Mouse (Mus musculus) adrenal gland, adult 18-20 months (tissue): ENCODE measurements around the gene Cdc6. TPM values are rescaled to one million over a fixed set of nuclear protein-coding genes. Genes with fewer than 3 reads are reported as not detected.

ENCODE experiments used
- DNase-seq, 2 experiments: peaks; one replicate each; pipeline ENCODE4 v3.0.0; 2021 to 2022; ENCODE audit warnings: low spot score in 2 of 2
- total RNA-seq, 2 experiments: library from RNA; stranded (reverse); gene quantifications; 1 replicate in 1 of 2; 2 replicates in 1 of 2; pipeline ENCODE4 v1.2.3; 2021

Gene Cdc6
- total RNA-seq, 2 experiments from 2014 or later, result 0.32 to 0.43 TPM

GRCm38 (mm10) chr11:98959437-98960312 lies 52.1 kb downstream of the Cdc6 start:
- DNase-seq, result peak; percentile 76 to 81

- DNase-seq, result peak; percentile 75 to 83
These were observed 52.8 kb downstream of the Cdc6 start for GRCm38 (mm10) chr11:98960313-98960906.

GRCm38 (mm10) chr11:98961051-98961592 lies 53.5 kb downstream of the Cdc6 start:
- DNase-seq, result peak; percentile 33 to 50

DNA sequence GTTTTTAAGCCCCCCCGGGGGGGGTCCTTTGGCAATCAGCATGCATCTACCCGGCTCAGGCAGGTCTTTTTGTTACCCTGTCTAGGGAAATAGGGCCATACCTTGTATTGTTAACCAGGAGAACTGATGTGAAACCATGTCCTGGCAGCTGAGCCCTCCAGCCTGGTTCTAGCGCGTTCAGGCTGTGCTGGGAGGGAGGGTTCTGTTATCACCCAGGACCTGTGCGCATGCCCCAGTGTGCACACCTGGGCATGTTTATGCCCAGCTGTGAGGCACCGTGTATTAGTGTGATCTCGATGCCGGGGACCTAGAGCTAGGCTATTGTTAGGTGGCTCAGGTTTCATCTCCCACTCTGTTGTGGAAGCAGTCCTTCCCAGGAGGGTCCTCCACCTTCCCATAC lies 54.2 kb downstream of the Cdc6 start:
- peak in 1 of 2 experiments; percentile 23 for DNase-seq

DNA sequence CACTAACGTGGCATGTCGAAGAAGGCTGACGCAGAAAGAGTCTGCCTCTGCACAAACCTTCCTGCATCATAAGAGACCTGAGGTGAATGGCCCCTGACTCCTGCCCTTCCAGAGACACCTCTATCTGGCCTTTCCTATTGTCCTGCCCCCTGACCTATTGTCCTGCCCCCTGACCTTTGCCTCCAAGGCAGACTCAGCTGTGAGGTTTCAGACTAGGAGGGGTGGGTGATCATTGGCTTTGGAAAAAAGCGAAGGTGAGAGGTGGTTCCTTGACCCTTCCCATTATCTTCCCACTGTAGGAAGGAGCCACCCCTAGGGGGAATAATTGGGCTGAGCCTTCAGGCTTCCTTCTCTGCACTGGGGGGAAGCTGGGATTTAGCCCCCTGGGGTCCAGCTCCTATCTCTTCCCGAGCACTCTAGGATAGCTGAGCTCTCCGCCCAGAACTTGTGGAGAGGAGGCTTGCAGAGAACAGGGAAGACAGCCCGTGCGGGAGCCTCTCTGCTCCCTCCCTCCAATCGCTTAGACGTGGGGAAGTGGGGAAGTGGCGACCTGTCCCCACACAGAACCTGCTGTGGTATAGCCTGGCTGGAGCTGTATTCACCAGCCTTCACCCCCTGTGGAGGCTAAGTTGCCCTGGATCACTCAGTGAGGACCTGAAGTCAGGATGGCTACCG lies 55.0 kb downstream of the Cdc6 start:
- DNase-seq, result peak; percentile 18 to 35

GRCm38 (mm10) chr11:98963191-98964021 lies 55.8 kb downstream of the Cdc6 start:
- DNase-seq, result peak; percentile 64 to 79

DNA sequence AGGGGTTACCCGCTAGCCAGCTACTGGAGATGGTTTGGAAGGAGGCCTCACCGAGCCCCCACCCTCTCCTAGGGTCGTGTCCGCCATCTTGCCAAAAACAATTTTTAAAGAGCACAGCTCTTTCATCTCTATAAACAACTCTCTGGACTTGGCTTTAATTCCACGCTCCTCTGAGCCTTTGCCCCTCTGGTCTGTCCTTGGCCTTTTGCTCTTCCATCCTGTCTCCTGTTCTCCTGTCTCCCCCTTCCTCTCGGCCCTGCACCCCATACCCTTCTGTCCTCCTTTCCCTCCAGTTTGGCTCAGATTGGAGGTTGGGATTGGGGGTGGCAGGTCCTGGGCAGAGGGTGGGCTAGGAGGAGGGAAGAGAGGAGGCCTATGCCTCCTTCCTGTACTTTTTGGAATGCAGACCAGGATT lies 56.6 kb downstream of the Cdc6 start:
- DNase-seq, result peak in 1 of 2 experiments; percentile 5

- peak in 1 of 2 experiments; percentile 15 for DNase-seq
These were observed 57.2 kb downstream of the Cdc6 start for GRCm38 (mm10) chr11:98964616-98965415.

DNA sequence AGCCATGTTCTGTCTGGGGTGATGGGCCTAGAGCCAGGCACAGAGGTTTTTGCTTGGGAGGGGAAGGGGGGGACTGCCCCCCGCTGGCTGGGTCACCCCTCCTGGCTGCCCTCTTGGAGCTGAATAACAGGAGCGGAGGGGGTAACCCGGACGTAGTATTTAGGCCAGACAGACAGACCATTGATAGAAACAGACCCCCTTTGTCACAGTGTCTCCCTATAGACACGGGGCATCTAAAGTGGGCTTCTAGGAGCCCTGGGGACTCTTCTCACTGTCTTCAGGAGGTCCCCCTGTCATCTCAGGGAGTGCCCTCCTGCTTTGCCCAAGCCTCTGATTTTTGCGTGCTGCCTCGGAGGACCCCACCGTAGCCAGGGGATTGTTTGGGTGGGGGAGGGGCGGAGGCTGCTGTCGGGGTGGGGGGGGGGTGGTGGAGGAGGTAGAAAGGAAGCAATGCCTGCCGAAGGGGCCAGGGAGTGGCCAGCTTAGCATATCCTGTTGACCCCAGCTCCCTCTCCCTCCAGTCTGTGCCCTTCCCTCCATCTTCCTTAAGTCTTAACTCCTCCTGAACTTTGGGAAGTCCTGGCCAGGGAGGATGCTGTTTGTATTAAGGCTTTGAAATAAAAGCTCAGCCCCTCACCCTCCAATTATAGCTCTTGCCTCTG lies 57.9 kb downstream of the Cdc6 start:
- peak in 1 of 2 experiments; percentile 25 for DNase-seq

GRCm38 (mm10) chr11:98966499-98967141 lies 59.0 kb downstream of the Cdc6 start:
- peak; percentile 52 to 66 for DNase-seq

DNA sequence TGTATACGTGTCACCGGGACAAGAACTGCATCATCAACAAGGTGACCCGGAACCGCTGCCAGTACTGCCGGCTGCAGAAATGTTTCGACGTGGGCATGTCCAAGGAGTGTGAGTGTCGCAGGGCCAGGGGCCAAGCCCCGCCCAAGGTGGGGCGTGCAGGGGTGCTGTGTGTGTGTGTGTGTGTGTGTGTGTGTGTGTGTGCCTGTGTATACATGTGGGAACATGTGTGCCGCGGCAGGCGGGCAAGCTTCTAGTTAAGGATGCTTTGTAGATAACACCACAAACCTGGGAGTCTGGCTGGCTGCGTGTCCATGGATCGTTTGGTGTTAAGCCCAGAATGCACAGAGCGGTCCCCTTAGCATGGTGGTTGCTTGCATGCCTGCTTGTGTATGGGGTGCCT lies 60.5 kb downstream of the Cdc6 start:
- DNase-seq, result peak in 1 of 2 experiments; percentile 22

DNA sequence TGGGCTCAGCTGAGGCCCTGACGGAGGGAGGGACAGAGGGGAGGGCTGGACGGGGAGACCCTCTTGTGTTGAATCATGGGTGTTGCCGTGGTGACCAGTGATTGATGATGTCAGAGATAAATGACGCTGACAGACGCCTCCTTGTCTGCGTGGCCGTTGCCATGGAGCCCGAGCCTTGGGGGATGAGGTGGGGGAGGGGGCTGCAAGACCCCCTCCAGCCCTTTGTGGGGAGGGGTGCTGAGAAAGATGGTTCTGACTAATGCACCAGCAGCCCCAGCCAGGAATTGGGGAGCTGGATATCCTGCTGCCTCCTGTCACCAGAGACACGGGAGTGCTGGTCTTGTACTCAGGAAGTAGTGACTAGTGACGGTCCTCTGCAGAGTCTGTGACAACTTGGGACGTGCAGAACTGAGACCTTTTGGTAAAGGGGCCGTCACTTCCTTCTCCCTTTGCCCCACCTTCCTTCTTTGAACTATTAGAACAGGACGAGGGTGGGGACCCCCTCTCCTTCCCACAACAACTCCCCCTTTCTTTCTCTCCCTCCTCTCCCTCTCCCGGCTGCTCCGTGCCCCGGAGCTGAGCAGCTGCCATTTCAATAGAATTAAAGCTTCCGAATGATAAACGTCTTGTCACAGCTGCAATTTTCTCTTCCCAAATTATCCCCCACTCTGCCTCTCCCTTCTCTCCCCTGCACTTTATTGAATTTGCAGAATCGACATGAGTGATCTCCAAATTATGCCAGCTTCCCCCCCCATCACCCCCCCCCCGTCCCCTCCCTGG lies 61.3 kb downstream of the Cdc6 start:
- DNase-seq, result peak in 1 of 2 experiments; percentile 23

DNA sequence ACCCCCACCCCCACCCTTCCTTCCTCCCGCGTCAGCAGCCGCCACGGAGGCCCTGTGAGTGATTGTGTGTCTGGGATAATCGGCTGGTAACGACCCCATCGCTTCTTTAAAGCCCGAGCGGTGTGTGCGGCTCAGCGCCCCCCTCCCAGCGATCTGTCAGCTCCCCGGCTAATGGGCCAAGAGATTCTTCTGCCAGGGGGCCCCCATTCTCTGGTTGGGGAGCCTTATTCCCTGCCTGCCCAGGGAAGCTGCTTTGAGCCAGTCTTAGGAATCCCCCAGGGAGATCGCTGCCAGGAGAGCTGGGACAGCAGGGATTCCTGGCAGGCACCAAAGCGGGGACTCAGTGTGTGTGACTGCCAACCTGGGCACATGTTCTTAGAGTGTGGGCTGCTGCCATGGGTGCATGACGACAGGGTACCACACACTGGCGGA lies 61.9 kb downstream of the Cdc6 start:
- peak in 1 of 2 experiments; percentile 26 for DNase-seq

- no peak for DNase-seq
These were observed 62.8 kb downstream of the Cdc6 start for GRCm38 (mm10) chr11:98970191-98970925.

DNA sequence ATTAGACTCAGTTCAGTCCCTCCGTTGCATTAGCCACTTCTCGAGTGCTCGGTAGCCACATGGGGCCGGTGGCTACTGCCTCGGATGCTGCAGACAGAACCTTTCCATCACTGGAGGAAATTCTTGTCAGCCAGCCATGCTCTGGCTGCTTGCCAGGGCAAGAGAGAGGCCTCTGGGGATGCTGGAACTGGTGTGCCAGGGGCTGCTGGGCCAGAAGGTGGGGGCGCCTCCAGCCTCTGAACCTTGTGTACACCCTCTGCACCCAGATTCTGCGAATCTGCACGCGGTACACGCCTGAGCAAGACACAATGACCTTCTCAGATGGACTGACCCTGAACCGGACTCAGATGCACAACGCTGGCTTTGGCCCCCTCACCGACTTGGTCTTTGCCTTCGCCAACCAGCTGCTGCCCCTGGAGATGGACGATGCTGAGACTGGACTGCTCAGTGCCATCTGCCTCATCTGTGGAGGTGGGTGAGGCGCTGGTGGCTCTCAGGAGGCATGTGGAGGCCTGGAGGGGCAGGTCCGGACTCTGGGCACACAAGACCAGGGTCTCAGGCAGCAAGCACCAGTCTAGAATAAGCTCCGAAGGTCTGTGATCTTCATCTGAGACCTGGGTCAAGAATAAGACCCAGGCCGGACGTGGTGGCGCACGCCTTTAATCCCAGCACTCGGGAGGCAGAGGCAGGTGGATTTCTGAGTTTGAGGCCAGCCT lies 63.9 kb downstream of the Cdc6 start:
- peak; percentile 47 to 63 for DNase-seq

DNA sequence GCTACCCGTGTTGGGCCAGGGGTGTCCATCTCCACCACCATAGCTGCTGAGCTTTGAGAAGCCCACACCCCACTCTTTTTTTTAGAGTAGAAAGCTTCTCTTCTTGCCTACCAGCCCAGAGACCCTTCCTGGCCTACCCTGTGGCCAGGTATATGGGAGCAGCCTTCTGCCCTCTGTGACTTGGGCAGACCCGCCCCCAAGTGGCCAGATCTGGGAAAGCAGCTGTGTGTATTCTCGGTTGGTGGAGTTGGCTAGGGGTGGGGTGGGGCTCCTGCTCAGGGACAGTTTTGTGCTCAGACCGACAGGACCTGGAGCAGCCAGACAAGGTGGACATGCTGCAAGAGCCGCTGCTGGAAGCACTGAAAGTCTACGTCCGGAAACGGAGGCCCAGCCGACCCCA lies 64.6 kb downstream of the Cdc6 start:
- DNase-seq, result peak; percentile 89 to 93
